Mouse (Mus musculus) limb, embryonic 15.5 days (tissue): ENCODE results near the gene Lrrc39. TPM values are rescaled to one million over a fixed set of nuclear protein-coding genes. Genes with fewer than 3 reads are reported as not detected.
"Not testable (repeated sequence)": the region's sequence is repeated elsewhere in the genome, so short reads cannot be mapped to it uniquely, and the experiment has no call there.

Experiments used
- ATAC-seq: fragments of 200-750 bp; cut with Nextera tagmentation; 2 replicates; pipeline ENCODE4 v1.8.0; 2017; ENCODE audit warnings: low read depth, moderate TSS enrichment; ENCODE audit not compliant: insufficient number of reproducible peaks, low FRiP score, low TSS enrichment
- H3K27ac ChIP-seq: fragments of 300-500 bp; sonication (generic); 2 replicates; pipeline ENCODE4 v1.5.1; 2015; ENCODE audit warnings: moderate library complexity, mild to moderate bottlenecking, inconsistent platforms
- H3K27me3 ChIP-seq: fragments of 300-500 bp; sonication (generic); 2 replicates; pipeline ENCODE4 v1.6.1; 2015; ENCODE audit warnings: inconsistent platforms
- H3K36me3 ChIP-seq: fragments of 300-500 bp; sonication (generic); 2 replicates; pipeline ENCODE4 v1.6.1; 2015; ENCODE audit warnings: inconsistent platforms
- H3K4me1 ChIP-seq: fragments of 300-500 bp; sonication (generic); 2 replicates; pipeline ENCODE4 v1.6.1; 2015; ENCODE audit warnings: inconsistent platforms
- H3K4me2 ChIP-seq: fragments of 300-500 bp; sonication (generic); 2 replicates; pipeline ENCODE4 v1.6.1; 2015; ENCODE audit warnings: mild to moderate bottlenecking, inconsistent platforms
- H3K4me3 ChIP-seq: fragments of 300-500 bp; sonication (generic); 2 replicates; pipeline ENCODE4 v1.5.1; 2015; ENCODE audit warnings: mild to moderate bottlenecking, inconsistent platforms
- H3K9ac ChIP-seq: fragments of 300-500 bp; sonication (generic); 2 replicates; pipeline ENCODE4 v1.6.1; 2015; ENCODE audit warnings: inconsistent platforms
- H3K9me3 ChIP-seq: fragments of 300-500 bp; sonication (generic); 2 replicates; pipeline ENCODE4 v1.6.1; 2016; ENCODE audit warnings: inconsistent platforms
- WGBS: fragments of 180-500 bp; shearing (Covaris S2); methylation state at CpG from one replicate; pipeline ENCODE4 v1.1.7; 2015; 5-methylcytosine and 5-hydroxymethylcytosine counted together
- polyA plus RNA-seq: library from polyadenylated mRNA; unstranded; fragments of >200 nt; fragmentation: Nextera tagmentation; extraction: Ambion mirVana; gene quantifications from 2 replicates; pipeline ENCODE4 v1.2.1, GENCODE M21; 2015

Lrrc39 gene
- 1.1 and 3.2 TPM in 2 replicates for polyA plus RNA-seq

- no peaks in the 10 kb centered on the region for H3K36me3 ChIP-seq
- H3K4me2 ChIP-seq, result no peak within 1 kb of the TSS
- ATAC-seq, result no peak
- H3K27me3 ChIP-seq, result no peaks in the 10 kb centered on the region
- 73% methylated on average over 7 of the region's 7 CpGs for WGBS
- no peaks in the 10 kb centered on the region for H3K9me3 ChIP-seq
- H3K4me3 ChIP-seq, result no peak within 1 kb of the TSS
- H3K9ac ChIP-seq, result no peak within 1 kb of the TSS
- H3K4me1 ChIP-seq, result no peaks in the 10 kb centered on the region
- H3K27ac ChIP-seq, result no peak within 1 kb of the TSS
These were observed at the start of gene Lrrc39 for GRCm38 (mm10) chr3:116562408-116563094. TSS of gene Lrrc39 (plus strand) at chr3:116562973.

GRCm38 (mm10) chr3:116520141-116520761 lies 42.5 kb upstream of the Lrrc39 start:
- no peaks in the 10 kb centered on the region for H3K9me3 ChIP-seq
- ATAC-seq, result no peak
- 82% methylated on average over 12 of the region's 12 CpGs for WGBS
- no peaks in the 10 kb centered on the region for H3K4me1 ChIP-seq
- no peak overlapping the region for H3K27ac ChIP-seq
- H3K27me3 ChIP-seq, result no peaks in the 10 kb centered on the region
- H3K36me3 ChIP-seq, result peaks cover 5% of the 10 kb centered on the region; the same call in 1 of the 2 replicates
- no peak overlapping the region for H3K4me2 ChIP-seq
- H3K9ac ChIP-seq, result no peak overlapping the region
- no peak overlapping the region for H3K4me3 ChIP-seq

GRCm38 (mm10) chr3:116529741-116530140 lies 33.0 kb upstream of the Lrrc39 start:
- Histone ChIP-seq H3K36me3 (peaks cover 14% of the 10 kb centered on the region), H3K4me2 (no peak overlapping the region), H3K9me3 (no peaks in the 10 kb centered on the region), H3K27ac (no peak overlapping the region), H3K4me1 (0 out of 2 replicates have a peak, but pooled peaks cover 3% of the 10 kb centered on the region), H3K9ac (no peak overlapping the region), H3K27me3 (no peaks in the 10 kb centered on the region), H3K4me3 (no peak overlapping the region)
- no peak for ATAC-seq
- 58% methylated on average over 3 of the region's 5 CpGs for WGBS

GRCm38 (mm10) chr3:116530826-116531225 lies 31.9 kb upstream of the Lrrc39 start:
- no peak for ATAC-seq
- Histone ChIP-seq H3K36me3 (peaks cover 20% of the 10 kb centered on the region), H3K9me3 (no peaks in the 10 kb centered on the region), H3K4me1 (0 out of 2 replicates have a peak, but pooled peaks cover 3% of the 10 kb centered on the region), H3K9ac (no peak overlapping the region), H3K4me2 (no peak overlapping the region), H3K27ac (no peak overlapping the region), H3K27me3 (no peaks in the 10 kb centered on the region), H3K4me3 (no peak overlapping the region)
- 57% methylated on average over 4 of the region's 4 CpGs for WGBS

- no peaks in the 10 kb centered on the region for H3K27me3 ChIP-seq
- WGBS, result 44% methylated on average over 16 of the region's 16 CpGs
- H3K4me3 ChIP-seq, result no peak overlapping the region
- ATAC-seq, result no peak
- peaks cover 59% of the 10 kb centered on the region for H3K36me3 ChIP-seq
- H3K27ac ChIP-seq, result no peak overlapping the region
- H3K4me1 ChIP-seq, result 0 out of 2 replicates have a peak, but pooled peaks cover 2% of the 10 kb centered on the region
- no peak overlapping the region for H3K4me2 ChIP-seq
- H3K9ac ChIP-seq, result no peak overlapping the region
- no peaks in the 10 kb centered on the region for H3K9me3 ChIP-seq
These were observed 26.2 kb upstream of the Lrrc39 start for GRCm38 (mm10) chr3:116536428-116537199.

- H3K27ac ChIP-seq, result no peak overlapping the region
- 0 out of 2 replicates have a peak, but pooled peaks cover 2% of the 10 kb centered on the region for H3K4me1 ChIP-seq
- ATAC-seq, result no peak
- WGBS, result 48% methylated on average over 6 of the region's 6 CpGs
- peaks cover 64% of the 10 kb centered on the region for H3K36me3 ChIP-seq
- no peak overlapping the region for H3K9ac ChIP-seq
- no peak overlapping the region for H3K4me2 ChIP-seq
- H3K27me3 ChIP-seq, result no peaks in the 10 kb centered on the region
- no peak overlapping the region for H3K4me3 ChIP-seq
- no peaks in the 10 kb centered on the region for H3K9me3 ChIP-seq
These were observed 25.6 kb upstream of the Lrrc39 start for GRCm38 (mm10) chr3:116537200-116537573.

GRCm38 (mm10) chr3:116542070-116542469 lies 20.7 kb upstream of the Lrrc39 start:
- no peak for ATAC-seq
- no peak overlapping the region for H3K4me3 ChIP-seq
- no peak overlapping the region for H3K4me2 ChIP-seq
- H3K9ac ChIP-seq, result no peak overlapping the region
- H3K36me3 ChIP-seq, result peaks cover 64% of the 10 kb centered on the region
- H3K27me3 ChIP-seq, result no peaks in the 10 kb centered on the region
- H3K27ac ChIP-seq, result no peak overlapping the region
- H3K4me1 ChIP-seq, result no peaks in the 10 kb centered on the region
- 62% methylated on average over 2 of the region's 2 CpGs for WGBS
- no peaks in the 10 kb centered on the region for H3K9me3 ChIP-seq

GRCm38 (mm10) chr3:116542532-116542931 lies 20.2 kb upstream of the Lrrc39 start:
- no peaks in the 10 kb centered on the region for H3K9me3 ChIP-seq
- peaks cover 64% of the 10 kb centered on the region for H3K36me3 ChIP-seq
- H3K27ac ChIP-seq, result no peak overlapping the region
- H3K4me2 ChIP-seq, result no peak overlapping the region
- no peak overlapping the region for H3K9ac ChIP-seq
- H3K27me3 ChIP-seq, result no peaks in the 10 kb centered on the region
- H3K4me3 ChIP-seq, result no peak overlapping the region
- no peak for ATAC-seq
- H3K4me1 ChIP-seq, result no peaks in the 10 kb centered on the region
- 56% methylated on average over 3 of the region's 3 CpGs for WGBS

- H3K9ac ChIP-seq, result no peak overlapping the region
- no peaks in the 10 kb centered on the region for H3K4me1 ChIP-seq
- H3K4me3 ChIP-seq, result no peak overlapping the region
- H3K4me2 ChIP-seq, result no peak overlapping the region
- peaks cover 49% of the 10 kb centered on the region for H3K36me3 ChIP-seq
- ATAC-seq, result no peak
- WGBS, result 81% methylated on average over 5 of the region's 5 CpGs
- H3K9me3 ChIP-seq, result no peaks in the 10 kb centered on the region
- no peaks in the 10 kb centered on the region for H3K27me3 ChIP-seq
- no peak overlapping the region for H3K27ac ChIP-seq
These were observed 15.3 kb upstream of the Lrrc39 start for GRCm38 (mm10) chr3:116547430-116547829.

- Histone ChIP-seq H3K27ac (no peak overlapping the region), H3K36me3 (peaks cover 28% of the 10 kb centered on the region), H3K4me2 (no peak overlapping the region), H3K4me1 (no peaks in the 10 kb centered on the region), H3K4me3 (no peak overlapping the region), H3K9me3 (no peaks in the 10 kb centered on the region), H3K27me3 (no peaks in the 10 kb centered on the region), H3K9ac (no peak overlapping the region)
- WGBS, result 63% methylated on average over 5 of the region's 5 CpGs
- ATAC-seq, result no peak
These were observed 11.4 kb upstream of the Lrrc39 start for GRCm38 (mm10) chr3:116551362-116551761.

- not testable (repeated sequence) for H3K27me3 ChIP-seq, H3K36me3 ChIP-seq, H3K4me3 ChIP-seq, H3K9ac ChIP-seq, H3K4me1 ChIP-seq, H3K9me3 ChIP-seq, ATAC-seq, H3K27ac ChIP-seq, H3K4me2 ChIP-seq
- 92% methylated on average over 14 of the region's 14 CpGs for WGBS
These were observed 1.5 kb upstream of the Lrrc39 start for GRCm38 (mm10) chr3:116561315-116561714.

- H3K9me3 ChIP-seq, result no peaks in the 10 kb centered on the region
- no peak overlapping the region for H3K4me2 ChIP-seq
- no peak for ATAC-seq
- H3K36me3 ChIP-seq, result no peaks in the 10 kb centered on the region
- no peak overlapping the region for H3K9ac ChIP-seq
- H3K4me1 ChIP-seq, result no peaks in the 10 kb centered on the region
- no peak overlapping the region for H3K4me3 ChIP-seq
- 79% methylated on average over 7 of the region's 7 CpGs for WGBS
- H3K27me3 ChIP-seq, result no peaks in the 10 kb centered on the region
- no peak overlapping the region for H3K27ac ChIP-seq
These were observed 321 bp downstream of the Lrrc39 start for GRCm38 (mm10) chr3:116563095-116563492.
